Mouse (Mus musculus) CH12.LX (cell line): Measurements from ENCODE around the gene Oas2. TPM values are rescaled to one million over a fixed set of nuclear protein-coding genes. Genes with fewer than 3 reads are reported as not detected.

Source experiments
- polyA plus RNA-seq: library from polyadenylated mRNA; unstranded; fragments of >175 nt; gene quantifications from 2 replicates; pipeline ENCODE4 v1.2.1, GENCODE M21; 2012; ENCODE audit warnings: low read depth; ENCODE audit not compliant: insufficient read length
- total RNA-seq, 2 experiments: library from RNA; depleted of rRNA; stranded (reverse); fragments of 300-350 nt in 1 of 2; fragments of >200 nt in 1 of 2; gene quantifications; 2 replicates each; pipeline ENCODE4 v1.2.3; 2012 to 2014

Gene Oas2
- total and polyA plus RNA-seq, 3 experiments, result not detected

Other genes with a start within 250 kb of the Oas2 start
- 10.8 and 21.3 TPM in 2 replicates for gene Plbd2, start 246.2 kb downstream of the Oas2 start, total RNA-seq (2012; rRNA removed)
- gene Plbd2, start 246.2 kb downstream of the Oas2 start, total RNA-seq (2014; rRNA removed), result 7.1 and 9.0 TPM in 2 replicates
- gene Plbd2, start 246.2 kb downstream of the Oas2 start, polyA plus RNA-seq, result 24.3 and 28.8 TPM in 2 replicates
- gene Slc8b1, start 238.7 kb downstream of the Oas2 start, total RNA-seq (2012; rRNA removed), result 3.3 and 5.8 TPM in 2 replicates
- 3.2 and 3.6 TPM in 2 replicates for gene Slc8b1, start 238.7 kb downstream of the Oas2 start, total RNA-seq (2014; rRNA removed)
- gene Slc8b1, start 238.7 kb downstream of the Oas2 start, polyA plus RNA-seq, result 4.6 and 5.1 TPM in 2 replicates
- gene Tpcn1, start 161.2 kb downstream of the Oas2 start, total RNA-seq (2012; rRNA removed), result 1.9 and 2.2 TPM in 2 replicates
- 0.90 and 1.0 TPM in 2 replicates for gene Tpcn1, start 161.2 kb downstream of the Oas2 start, total RNA-seq (2014; rRNA removed)
- gene Tpcn1, start 161.2 kb downstream of the Oas2 start, polyA plus RNA-seq, result 4.2 and 5.4 TPM in 2 replicates
- 0.25 and 0.59 TPM in 2 replicates for gene Iqcd, start 160.8 kb downstream of the Oas2 start, total RNA-seq (2012; rRNA removed)
- gene Iqcd, start 160.8 kb downstream of the Oas2 start, total RNA-seq (2014; rRNA removed), result not detected in 2 replicates
- gene Iqcd, start 160.8 kb downstream of the Oas2 start, polyA plus RNA-seq, result 0.35 and 0.77 TPM in 2 replicates
- gene Rita1, start 137.3 kb downstream of the Oas2 start, total RNA-seq (2012; rRNA removed), result 6.3 and 7.3 TPM in 2 replicates
- gene Rita1, start 137.3 kb downstream of the Oas2 start, total RNA-seq (2014; rRNA removed), result 6.2 and 7.3 TPM in 2 replicates
- 10.2 and 10.8 TPM in 2 replicates for gene Rita1, start 137.3 kb downstream of the Oas2 start, polyA plus RNA-seq
- gene Ddx54, start 137.1 kb downstream of the Oas2 start, total RNA-seq (2012; rRNA removed), result 83.6 and 93.6 TPM in 2 replicates
- 56.6 and 63.7 TPM in 2 replicates for gene Ddx54, start 137.1 kb downstream of the Oas2 start, total RNA-seq (2014; rRNA removed)
- 91.8 and 96.8 TPM in 2 replicates for gene Ddx54, start 137.1 kb downstream of the Oas2 start, polyA plus RNA-seq
- not detected in 2 replicates for gene Cfap73, start 115.6 kb downstream of the Oas2 start, total RNA-seq (2012; rRNA removed)
- not detected in 2 replicates for gene Cfap73, start 115.6 kb downstream of the Oas2 start, total RNA-seq (2014; rRNA removed)
- 0.26 TPM in 1 of 2 replicates, not detected in the other for gene Cfap73, start 115.6 kb downstream of the Oas2 start, polyA plus RNA-seq
- gene Rasal1, start 101.0 kb downstream of the Oas2 start, total RNA-seq (2012; rRNA removed), result 15.6 and 17.7 TPM in 2 replicates
- gene Rasal1, start 101.0 kb downstream of the Oas2 start, total RNA-seq (2014; rRNA removed), result 11.7 TPM in 2 replicates
- gene Rasal1, start 101.0 kb downstream of the Oas2 start, polyA plus RNA-seq, result 19.6 and 21.4 TPM in 2 replicates
- 3.2 and 3.9 TPM in 2 replicates for gene Dtx1, start 37.9 kb downstream of the Oas2 start, total RNA-seq (2012; rRNA removed)
- gene Dtx1, start 37.9 kb downstream of the Oas2 start, total RNA-seq (2014; rRNA removed), result 0.30 and 0.98 TPM in 2 replicates
- gene Dtx1, start 37.9 kb downstream of the Oas2 start, polyA plus RNA-seq, result 2.1 and 2.9 TPM in 2 replicates
- 0.13 and 0.30 TPM in 2 replicates for gene Oas3, start 27.8 kb upstream of the Oas2 start, total RNA-seq (2012; rRNA removed)
- not detected in 2 replicates for gene Oas3, start 27.8 kb upstream of the Oas2 start, total RNA-seq (2014; rRNA removed)
- gene Oas3, start 27.8 kb upstream of the Oas2 start, polyA plus RNA-seq, result 0.05 TPM in 1 of 2 replicates, not detected in the other
- not detected in 2 replicates for gene Oas1e, start 45.7 kb upstream of the Oas2 start, total RNA-seq (2012; rRNA removed)
- not detected in 2 replicates for gene Oas1e, start 45.7 kb upstream of the Oas2 start, total RNA-seq (2014; rRNA removed)
- not detected in 2 replicates for gene Oas1e, start 45.7 kb upstream of the Oas2 start, polyA plus RNA-seq
- gene Oas1c, start 62.7 kb upstream of the Oas2 start, total RNA-seq (2012; rRNA removed), result 1.6 and 1.7 TPM in 2 replicates
- gene Oas1c, start 62.7 kb upstream of the Oas2 start, total RNA-seq (2014; rRNA removed), result 3.6 TPM in 2 replicates
- gene Oas1c, start 62.7 kb upstream of the Oas2 start, polyA plus RNA-seq, result 3.6 and 4.7 TPM in 2 replicates
- not detected in 2 replicates for gene Oas1f, start 97.5 kb upstream of the Oas2 start, total RNA-seq (2012; rRNA removed)
- gene Oas1f, start 97.5 kb upstream of the Oas2 start, total RNA-seq (2014; rRNA removed), result not detected in 2 replicates
- not detected in 2 replicates for gene Oas1f, start 97.5 kb upstream of the Oas2 start, polyA plus RNA-seq
- not detected in 2 replicates for gene Oas1h, start 111.6 kb upstream of the Oas2 start, total RNA-seq (2012; rRNA removed)
- not detected in 2 replicates for gene Oas1h, start 111.6 kb upstream of the Oas2 start, total RNA-seq (2014; rRNA removed)
- not detected in 2 replicates for gene Oas1h, start 111.6 kb upstream of the Oas2 start, polyA plus RNA-seq
- 0.17 TPM in 1 of 2 replicates, not detected in the other for gene Oas1g, start 137.8 kb upstream of the Oas2 start, total RNA-seq (2012; rRNA removed)
- 0.19 TPM in 1 of 2 replicates, not detected in the other for gene Oas1g, start 137.8 kb upstream of the Oas2 start, total RNA-seq (2014; rRNA removed)
- gene Oas1g, start 137.8 kb upstream of the Oas2 start, polyA plus RNA-seq, result not detected in 2 replicates
- gene Oas1a, start 157.7 kb upstream of the Oas2 start, total RNA-seq (2012; rRNA removed), result 2.6 and 2.7 TPM in 2 replicates
- 1.6 and 1.7 TPM in 2 replicates for gene Oas1a, start 157.7 kb upstream of the Oas2 start, total RNA-seq (2014; rRNA removed)
- gene Oas1a, start 157.7 kb upstream of the Oas2 start, polyA plus RNA-seq, result 1.1 and 1.3 TPM in 2 replicates
- not detected in 2 replicates for gene Oas1d, start 164.7 kb upstream of the Oas2 start, total RNA-seq (2012; rRNA removed)
- not detected in 2 replicates for gene Oas1d, start 164.7 kb upstream of the Oas2 start, total RNA-seq (2014; rRNA removed)
- not detected in 2 replicates for gene Oas1d, start 164.7 kb upstream of the Oas2 start, polyA plus RNA-seq